In genomic region chr11:90175634-90176300, GRCm38 (mm10) we compare ENCODE assay signal across 18 mouse cellular contexts. TPM values are rescaled to one million over a fixed set of nuclear protein-coding genes. Genes with fewer than 3 reads are reported as not detected.
DNase-seq lines count a peak whose midpoint lies in the region; ATAC-seq and TF ChIP-seq lines count a peak whose summit lies in the region.
"Had no signal": no experiment of that assay in that cellular context is flagged by ENCODE, and none has a peak within 500 bp of the region (broad histone marks: within the 10 kb centered on the region; RNA-seq: fewer than 3 reads in every experiment).

No protein-coding gene starts in this region.

- no peaks in the 10 kb centered on the region for H3K4me1 ChIP-seq in forebrain, embryonic 15.5 days
- H3K4me1 ChIP-seq in forebrain, embryonic 10.5 days: no peaks in the 10 kb centered on the region
- H3K4me1 ChIP-seq in midbrain, embryonic 11.5 days (ENCODE audit: control insufficient read depth, insufficient read depth, low read length): no peaks in the 10 kb centered on the region
- no peaks in the 10 kb centered on the region for H3K4me1 ChIP-seq in midbrain, postnatal 0 days (ENCODE audit: insufficient read depth, low read length)
- H3K4me1 ChIP-seq: stomach, embryonic 15.5 days had no signal

- no peak overlapping the region for H3K4me2 ChIP-seq in forebrain, embryonic 15.5 days (replicated peaks)
- no peak overlapping the region for H3K4me2 ChIP-seq in midbrain, embryonic 11.5 days
- no peak overlapping the region for H3K4me2 ChIP-seq in midbrain, postnatal 0 days (ENCODE audit: low read depth, low read length, poor library complexity, severe bottlenecking)
- H3K4me2 ChIP-seq: heart, embryonic 11.5 days; hindbrain, embryonic 14.5 days; stomach, embryonic 15.5 days had no signal

- TF ChIP-seq CTCF in midbrain, postnatal 0 days (IDR thresholded peaks at IDR 0.05): no peak

- H3K9ac ChIP-seq in forebrain, embryonic 15.5 days (replicated peaks): no peak overlapping the region
- H3K9ac ChIP-seq in midbrain, embryonic 11.5 days (ENCODE audit: low read length): no peak overlapping the region
- no peak overlapping the region for H3K9ac ChIP-seq in midbrain, postnatal 0 days (replicated peaks; ENCODE audit: low read length, poor library complexity, severe bottlenecking)
- H3K9ac ChIP-seq: hindbrain, embryonic 14.5 days; stomach, embryonic 15.5 days had no signal

- H3K36me3 ChIP-seq in forebrain, embryonic 15.5 days: no peaks in the 10 kb centered on the region
- no peaks in the 10 kb centered on the region for H3K36me3 ChIP-seq in forebrain, embryonic 10.5 days (replicated peaks)
- H3K36me3 ChIP-seq in midbrain, embryonic 11.5 days (ENCODE audit: control insufficient read depth, insufficient read depth, low read length): no peaks in the 10 kb centered on the region
- H3K36me3 ChIP-seq in midbrain, postnatal 0 days (ENCODE audit: insufficient read depth, low read length): no peaks in the 10 kb centered on the region
- H3K36me3 ChIP-seq: stomach, embryonic 15.5 days had no signal

- no peaks in the 10 kb centered on the region for H3K9me3 ChIP-seq in forebrain, embryonic 15.5 days
- no peaks in the 10 kb centered on the region for H3K9me3 ChIP-seq in forebrain, embryonic 10.5 days
- H3K9me3 ChIP-seq in midbrain, embryonic 11.5 days (ENCODE audit: control insufficient read depth, low read length): no peaks in the 10 kb centered on the region
- H3K9me3 ChIP-seq in midbrain, postnatal 0 days (ENCODE audit: low read length): no peaks in the 10 kb centered on the region
- H3K9me3 ChIP-seq: stomach, embryonic 15.5 days had no signal

- DNase-seq in forebrain, embryonic 10.5 days (ENCODE audit: extremely low spot score, low spot score): no peak
- peak; percentile 28 for DNase-seq in midbrain, embryonic 11.5 days (ENCODE audit: low spot score, missing footprints)
- DNase-seq in midbrain, postnatal 0 days (ENCODE audit: low spot score): no peak
- DNase-seq in layer of hippocampus, postnatal 14 days (ENCODE audit: low spot score in 2 of 2): peak; percentile 47 to 53
- peak; percentile 31 to 45 for DNase-seq in right cerebral cortex, postnatal 36 days (ENCODE audit: low spot score in 2 of 2)
- no peak for DNase-seq in retina, postnatal 1 day
- DNase-seq in B cell, adult 2 months: no peak
- DNase-seq: adrenal gland, postnatal 10 days; cerebellum, adult 9-11 months; embryo, embryonic 11 days; heart, postnatal 14 days; kidney, postnatal 10 days; lung, adult 18-20 months had no signal

- peak overlapping the region; percentile 49 for H3K27ac ChIP-seq in forebrain, embryonic 15.5 days (replicated peaks)
- H3K27ac ChIP-seq in forebrain, embryonic 10.5 days: no peak overlapping the region
- H3K27ac ChIP-seq in midbrain, embryonic 11.5 days (ENCODE audit: low read depth, low read length): no peak overlapping the region
- no peak overlapping the region for H3K27ac ChIP-seq in midbrain, postnatal 0 days (ENCODE audit: low read depth, low read length)
- H3K27ac ChIP-seq: hindbrain, embryonic 14.5 days; stomach, embryonic 15.5 days had no signal

- peak; percentile 43; the same call in 1 of the 2 replicates for ATAC-seq in forebrain, embryonic 15.5 days (replicated peaks)
- no peak for ATAC-seq in midbrain, embryonic 11.5 days (ENCODE audit: low FRiP score)
- ATAC-seq in midbrain, postnatal 0 days (ENCODE audit: low FRiP score): no peak
- ATAC-seq: intestine, postnatal 0 days had no signal

- 79% methylated on average over 14 of the region's 14 CpGs for WGBS in forebrain, embryonic 15.5 days
- 93% methylated on average over 14 of the region's 14 CpGs for WGBS in forebrain, embryonic 10.5 days
- 95% methylated on average over 14 of the region's 14 CpGs for WGBS in midbrain, embryonic 11.5 days
- 91% methylated on average over 14 of the region's 14 CpGs for WGBS in midbrain, postnatal 0 days

- H3K27me3 ChIP-seq in forebrain, embryonic 15.5 days: no peaks in the 10 kb centered on the region
- no peaks in the 10 kb centered on the region for H3K27me3 ChIP-seq in forebrain, embryonic 10.5 days (ENCODE audit: poor library complexity, severe bottlenecking)
- no peaks in the 10 kb centered on the region for H3K27me3 ChIP-seq in midbrain, embryonic 11.5 days (ENCODE audit: control insufficient read depth, insufficient read depth, low read length)
- H3K27me3 ChIP-seq in midbrain, postnatal 0 days (ENCODE audit: insufficient read depth, low read length): no peaks in the 10 kb centered on the region
- H3K27me3 ChIP-seq: stomach, embryonic 15.5 days had no signal

- H3K4me3 ChIP-seq in forebrain, embryonic 15.5 days: no peak overlapping the region
- H3K4me3 ChIP-seq in forebrain, embryonic 10.5 days: no peak overlapping the region
- H3K4me3 ChIP-seq in midbrain, embryonic 11.5 days (ENCODE audit: low read depth, low read length): no peak overlapping the region
- H3K4me3 ChIP-seq in midbrain, postnatal 0 days (ENCODE audit: low read depth, low read length): no peak overlapping the region
- H3K4me3 ChIP-seq: stomach, embryonic 15.5 days had no signal

RNA-seq across cellular contexts. Expression of gene Gm45716, which starts 11.7 kb away (rescaled TPM):
- polyA plus RNA-seq in forebrain, embryonic 15.5 days (2015; fragmentation: Nextera tagmentation; extraction: Ambion mirVana): 18.2 and 19.4 TPM in 2 replicates
- polyA plus RNA-seq in forebrain, embryonic 10.5 days (2016; fragmentation: Nextera tagmentation; extraction: Ambion mirVana): 14.7 and 16.9 TPM in 2 replicates
- 19.3 and 20.4 TPM in 2 replicates for polyA plus RNA-seq in midbrain, embryonic 11.5 days (2014; fragmentation: Nextera tagmentation; extraction: Ambion mirVana)
- 10.0 and 13.7 TPM in 2 replicates for total RNA-seq in midbrain, postnatal 0 days (2014; rRNA removed)
- polyA plus RNA-seq in midbrain, postnatal 0 days (2015; fragmentation: Nextera tagmentation; extraction: Ambion mirVana): 23.6 and 24.5 TPM in 2 replicates
- total RNA-seq in layer of hippocampus, postnatal 14 days (2021): 10 to 100 TPM in 1 of 2 experiments, 1 to 10 TPM in 1; 8.8 to 10.3 TPM

Comparison
In these comparisons a context has a peak if more than half of its experiments do, and no peak if none do; other contexts are left out.
1. DNase-seq: peak in midbrain, embryonic 11.5 days (single experiment), layer of hippocampus, postnatal 14 days (2 of 2) and right cerebral cortex, postnatal 36 days (2 of 2); none in forebrain, embryonic 10.5 days (single experiment), midbrain, postnatal 0 days (single experiment), retina, postnatal 1 day (single experiment) and B cell, adult 2 months (0 of 2).